Mouse (Mus musculus): ENCODE data around the gene Olfr1163. TPM values are rescaled to one million over a fixed set of nuclear protein-coding genes. Genes with fewer than 3 reads are reported as not detected.

Gene Olfr1163
- polyA plus RNA-seq (2012; rRNA removed), result not detected in 2 replicates

GRCm38 (mm10) chr2:88071730-88072129 is at the start of gene Olfr1163:
Gene Olfr1163 (minus strand): TSS chr2:88071830.

GRCm38 (mm10) chr2:88093866-88094265 is 22.2 kb upstream of the Olfr1163 start, which contains the start of gene Olfr1164:
Gene Olfr1164 (minus strand): TSS chr2:88093966.

GRCm38 (mm10) chr2:88051029-88051428 is 20.6 kb downstream of the Olfr1163 start, which contains the start of gene Olfr1162:
Gene Olfr1162 (minus strand): TSS chr2:88051129.

DNA sequence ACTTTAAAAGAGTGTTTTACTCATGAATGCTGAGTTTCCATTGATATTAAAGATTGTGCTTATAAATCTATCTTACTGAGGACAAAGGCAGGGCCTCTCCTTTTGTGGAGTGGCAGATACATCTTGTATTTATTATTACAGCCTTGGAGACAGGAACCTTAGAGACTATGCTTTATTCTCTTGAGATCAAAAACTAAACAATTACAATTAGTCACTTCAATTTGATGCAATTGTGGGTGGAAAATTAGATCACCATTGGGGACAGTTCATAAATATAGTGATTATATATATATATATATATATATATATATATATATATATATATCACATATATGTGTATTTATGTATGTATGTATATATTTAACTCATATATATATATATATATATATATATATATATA is 34.0 kb downstream of the Olfr1163 start, which contains the start of gene Olfr73:
Gene Olfr73, minus strand, starts transcription at position 101 of the 400 bp plus-strand sequence.

GRCm38 (mm10) chr2:88022474-88022873 is 49.2 kb downstream of the Olfr1163 start, which contains the start of gene Olfr1161:
Gene Olfr1161 (plus strand): TSS chr2:88022774.

Other genes starting within 250 kb of the Olfr1163 start
- gene Olfr1148, start 241.3 kb downstream of the Olfr1163 start, polyA plus RNA-seq (2012; rRNA removed), result not detected in 2 replicates
- not detected in 2 replicates for gene Olfr1150-ps1, start 227.8 kb downstream of the Olfr1163 start, polyA plus RNA-seq (2012; rRNA removed)
- gene Olfr1151, start 216.0 kb downstream of the Olfr1163 start, polyA plus RNA-seq (2012; rRNA removed), result not detected in 2 replicates
- not detected in 2 replicates for gene Olfr1152, start 205.3 kb downstream of the Olfr1163 start, polyA plus RNA-seq (2012; rRNA removed)
- not detected in 2 replicates for gene Olfr1153, start 176.9 kb downstream of the Olfr1163 start, polyA plus RNA-seq (2012; rRNA removed)
- gene Olfr1154, start 166.7 kb downstream of the Olfr1163 start, polyA plus RNA-seq (2012; rRNA removed), result not detected in 2 replicates
- gene Olfr1155, start 126.7 kb downstream of the Olfr1163 start, polyA plus RNA-seq (2012; rRNA removed), result not detected in 2 replicates
- gene Olfr1156, start 118.7 kb downstream of the Olfr1163 start, polyA plus RNA-seq (2012; rRNA removed), result not detected in 2 replicates
- not detected in 2 replicates for gene Olfr1157, start 103.5 kb downstream of the Olfr1163 start, polyA plus RNA-seq (2012; rRNA removed)
- not detected in 2 replicates for gene Olfr74, start 97.2 kb downstream of the Olfr1163 start, polyA plus RNA-seq (2012; rRNA removed)
- gene Olfr1158, start 81.7 kb downstream of the Olfr1163 start, polyA plus RNA-seq (2012; rRNA removed), result not detected in 2 replicates
- not detected in 2 replicates for gene Olfr1160, start 63.6 kb downstream of the Olfr1163 start, polyA plus RNA-seq (2012; rRNA removed)
- gene Olfr1161, start 49.1 kb downstream of the Olfr1163 start, polyA plus RNA-seq (2012; rRNA removed), result not detected in 2 replicates
- not detected in 2 replicates for gene Olfr73, start 34.1 kb downstream of the Olfr1163 start, polyA plus RNA-seq (2012; rRNA removed)
- gene Olfr1162, start 20.7 kb downstream of the Olfr1163 start, polyA plus RNA-seq (2012; rRNA removed), result not detected in 2 replicates
- gene Olfr1164, start 22.1 kb upstream of the Olfr1163 start, polyA plus RNA-seq (2012; rRNA removed), result not detected in 2 replicates
- gene Olfr1166, start 56.4 kb upstream of the Olfr1163 start, polyA plus RNA-seq (2012; rRNA removed), result not detected in 2 replicates
- not detected in 2 replicates for gene Olfr1167, start 83.4 kb upstream of the Olfr1163 start, polyA plus RNA-seq (2012; rRNA removed)
- not detected in 2 replicates for gene Olfr1168, start 110.0 kb upstream of the Olfr1163 start, polyA plus RNA-seq (2012; rRNA removed)
- not detected in 2 replicates for gene Olfr1170, start 156.5 kb upstream of the Olfr1163 start, polyA plus RNA-seq (2012; rRNA removed)
- gene Olfr1173, start 208.0 kb upstream of the Olfr1163 start, polyA plus RNA-seq (2012; rRNA removed), result not detected in 2 replicates
- not detected in 2 replicates for gene Olfr1174-ps, start 243.3 kb upstream of the Olfr1163 start, polyA plus RNA-seq (2012; rRNA removed)

Measured in stomach, adult 2 months (tissue).